Mouse (Mus musculus): ENCODE measurements around the gene Bsnd.

DNA sequence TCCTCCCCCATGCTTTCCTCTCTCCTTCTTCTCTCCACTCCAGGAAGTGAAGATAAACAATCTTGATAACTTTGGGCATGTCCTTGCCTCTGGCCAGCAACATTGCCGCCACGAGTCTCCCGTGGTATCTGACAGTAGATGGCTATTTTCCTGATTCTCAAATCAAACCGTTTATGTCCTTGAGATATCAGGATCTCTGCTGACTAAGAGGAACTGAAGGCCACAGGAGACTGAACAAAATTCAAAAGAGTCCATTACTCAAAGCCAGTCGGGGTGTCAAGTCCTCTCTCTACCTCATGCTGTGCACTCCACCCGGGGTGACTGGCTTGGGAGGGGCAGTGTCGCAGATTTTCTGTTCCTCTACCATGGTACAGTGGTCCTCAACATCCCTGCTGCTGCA is 42.2 kb upstream of the Bsnd start:
- no peak for TF ChIP-seq GATA1 (IDR thresholded peaks at IDR 0.05; ENCODE audit: borderline replicate concordance, low read length)
- no peak for TF ChIP-seq FLI1 (IDR thresholded peaks at IDR 0.05; ENCODE audit: low read length)

All from megakaryocyte, embryonic 14.5 days (primary cell).